Mouse (Mus musculus) cerebellum, adult 11 months (tissue): Measurements from ENCODE around the gene Tmem82.

Experiments
- DNase-seq: peaks from one replicate; pipeline ENCODE4 v3.0.0; 2022

The Tmem82 gene

GRCm38 (mm10) chr4:141605861-141606260, 12.6 kb downstream of the Tmem82 start, which contains the start of gene Fblim1:
Gene Fblim1 (minus strand): TSS chr4:141606096.
- DNase-seq = no peak

GRCm38 (mm10) chr4:141605421-141605820, 13.0 kb downstream of the Tmem82 start:
- DNase-seq = no peak

GRCm38 (mm10) chr4:141604493-141604892, 13.9 kb downstream of the Tmem82 start:
- DNase-seq = no peak

GRCm38 (mm10) chr4:141603921-141604320, 14.5 kb downstream of the Tmem82 start:
- DNase-seq = no peak

GRCm38 (mm10) chr4:141602523-141603223, 15.8 kb downstream of the Tmem82 start:
- no peak for DNase-seq

- no peak for DNase-seq
These were observed 17.1 kb downstream of the Tmem82 start for GRCm38 (mm10) chr4:141601148-141601862.

GRCm38 (mm10) chr4:141600364-141600763, 18.1 kb downstream of the Tmem82 start:
- no peak for DNase-seq

- no peak for DNase-seq
These were observed 18.9 kb downstream of the Tmem82 start for GRCm38 (mm10) chr4:141599251-141600141.

GRCm38 (mm10) chr4:141598894-141599250, 19.6 kb downstream of the Tmem82 start:
- DNase-seq = no peak

GRCm38 (mm10) chr4:141598199-141598893, 20.1 kb downstream of the Tmem82 start:
- no peak for DNase-seq

- no peak for DNase-seq
These were observed 21.6 kb downstream of the Tmem82 start for GRCm38 (mm10) chr4:141596700-141597328.

- no peak for DNase-seq
These were observed 22.7 kb downstream of the Tmem82 start for GRCm38 (mm10) chr4:141595605-141596268.

- no peak for DNase-seq
These were observed 23.3 kb downstream of the Tmem82 start for GRCm38 (mm10) chr4:141595138-141595537.

- no peak for DNase-seq
These were observed 26.9 kb downstream of the Tmem82 start for GRCm38 (mm10) chr4:141591547-141591946.

GRCm38 (mm10) chr4:141583919-141584318, 34.5 kb downstream of the Tmem82 start:
- no peak for DNase-seq

GRCm38 (mm10) chr4:141581051-141581450, 37.4 kb downstream of the Tmem82 start:
- no peak for DNase-seq

GRCm38 (mm10) chr4:141578833-141579232, 39.6 kb downstream of the Tmem82 start:
- DNase-seq = no peak

- DNase-seq = no peak
These were observed 41.6 kb downstream of the Tmem82 start for GRCm38 (mm10) chr4:141576877-141577276.

GRCm38 (mm10) chr4:141576404-141576803, 42.0 kb downstream of the Tmem82 start:
- no peak for DNase-seq

- peak; percentile 69 for DNase-seq
These were observed 43.4 kb downstream of the Tmem82 start for GRCm38 (mm10) chr4:141574789-141575702.
